Mouse (Mus musculus) macrophage (primary cell): Measurements from ENCODE around the gene Enox1. TPM values are rescaled to one million over a fixed set of nuclear protein-coding genes. Genes with fewer than 3 reads are reported as not detected.

ENCODE experiments used
- H3K27ac ChIP-seq: fragments of 350-480 bp; formaldehyde crosslinking; 2 replicates; pipeline ENCODE4 v1.9.0; 2021
- H3K36me3 ChIP-seq: fragments of 350-480 bp; formaldehyde crosslinking; 2 replicates; pipeline ENCODE4 v1.9.0; 2021; ENCODE audit errors: inconsistent target
- H3K4me3 ChIP-seq: fragments of 350-480 bp; formaldehyde crosslinking; 2 replicates; pipeline ENCODE4 v1.9.0; 2021; ENCODE audit errors: inconsistent target
- H3K79me2 ChIP-seq: fragments of 350-480 bp; formaldehyde crosslinking; 2 replicates; pipeline ENCODE4 v1.9.0; 2021; ENCODE audit errors: inconsistent target
- WGBS: methylation state at CpG from one replicate; pipeline ENCODE4 v1.1.7; 2026; ENCODE audit warnings: inconsistent platforms; ENCODE audit not compliant: missing documents; 5-methylcytosine and 5-hydroxymethylcytosine counted together
- polyA plus RNA-seq: library from polyadenylated mRNA; stranded (reverse); fragments of 250-400 nt; gene quantifications from 3 replicates; pipeline ENCODE4 v1.2.4, GENCODE M21; 2018; ENCODE audit warnings: inconsistent platforms

The Enox1 gene
- polyA plus RNA-seq, 1 experiment from 2014 or later = not detected

DNA sequence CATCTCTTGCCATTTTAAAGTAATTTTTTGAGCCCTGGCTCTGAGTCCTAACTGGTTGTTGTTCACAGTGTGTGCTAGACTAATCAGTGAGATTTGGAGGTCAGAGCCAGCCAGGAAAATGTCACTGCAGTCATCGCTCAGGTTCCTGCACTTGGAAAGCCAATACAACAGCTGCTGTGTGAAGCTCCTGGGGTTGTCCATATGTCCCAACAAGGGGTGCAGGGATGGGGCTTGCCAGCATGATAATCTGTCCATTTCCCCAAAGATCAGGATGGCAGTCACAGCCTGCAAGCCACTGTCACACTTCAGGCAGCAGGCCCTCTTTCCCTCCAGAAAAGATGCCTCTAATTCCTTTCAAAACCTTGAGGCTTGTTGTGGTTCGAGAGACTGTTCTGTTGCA lies 483.0 kb downstream of the Enox1 start:
- Histone ChIP-seq H3K79me2 (no peaks in the 10 kb centered on the region), H3K27ac (no peak overlapping the region), H3K36me3 (no peaks in the 10 kb centered on the region), H3K4me3 (no peak overlapping the region)
- 100% methylated on average over 2 of the region's 2 CpGs for WGBS

GRCm38 (mm10) chr14:77642314-77642713 lies 485.8 kb downstream of the Enox1 start:
- Histone ChIP-seq H3K27ac (no peak overlapping the region), H3K4me3 (no peak overlapping the region), H3K36me3 (no peaks in the 10 kb centered on the region), H3K79me2 (no peaks in the 10 kb centered on the region)
- whole genome bisulfite sequencing = 92% methylated on average over 6 of the region's 6 CpGs

GRCm38 (mm10) chr14:77646196-77646595 lies 489.6 kb downstream of the Enox1 start:
- Histone ChIP-seq H3K79me2 (no peaks in the 10 kb centered on the region), H3K36me3 (no peaks in the 10 kb centered on the region), H3K4me3 (no peak overlapping the region), H3K27ac (no peak overlapping the region)
- WGBS = 92% methylated on average over 2 of the region's 2 CpGs

DNA sequence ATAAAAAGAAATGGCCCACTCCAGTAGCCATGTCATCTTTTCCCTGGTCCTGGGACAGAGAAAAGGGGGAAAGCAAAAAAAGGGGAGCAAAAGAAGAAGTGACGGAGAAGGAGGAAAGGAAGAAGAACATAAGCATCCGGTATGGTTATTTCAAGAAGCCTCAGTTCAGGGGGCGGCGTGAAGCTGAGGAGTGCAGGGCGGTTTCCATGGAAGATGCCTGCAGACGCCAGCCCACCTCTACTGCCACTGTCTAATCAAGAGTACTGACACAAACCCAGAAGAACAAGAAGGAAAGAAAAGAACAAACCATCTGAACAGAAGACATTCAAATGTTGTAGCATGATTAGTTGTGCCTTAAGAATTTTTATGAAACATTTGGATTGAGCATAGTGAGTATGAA lies 490.5 kb downstream of the Enox1 start:
- no peaks in the 10 kb centered on the region for H3K79me2 ChIP-seq
- H3K36me3 ChIP-seq = no peaks in the 10 kb centered on the region
- no peak overlapping the region for H3K27ac ChIP-seq
- 95% methylated on average over 6 of the region's 6 CpGs for WGBS
- H3K4me3 ChIP-seq = no peak overlapping the region

DNA sequence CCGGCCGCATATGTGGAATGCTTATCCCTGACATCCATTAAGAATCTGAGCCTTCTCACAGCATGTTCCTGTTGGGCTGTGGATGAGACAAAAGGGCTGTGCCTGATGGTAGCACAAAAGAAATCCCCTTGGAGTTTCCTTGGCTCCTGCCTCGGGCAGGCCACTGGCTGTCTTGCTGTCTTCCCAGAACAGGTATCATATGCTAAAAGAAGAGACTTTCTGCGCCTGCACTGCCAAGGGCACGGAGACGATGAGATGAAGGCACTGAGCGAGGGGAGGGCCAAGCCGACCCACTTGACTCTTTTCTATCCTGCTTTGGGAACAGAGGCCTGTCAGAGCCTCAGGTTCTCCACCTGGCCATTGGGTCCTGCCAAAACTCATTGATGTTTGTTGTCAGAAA lies 491.7 kb downstream of the Enox1 start:
- 90% methylated on average over 8 of the region's 8 CpGs for WGBS
- H3K27ac ChIP-seq = no peak overlapping the region
- H3K36me3 ChIP-seq = no peaks in the 10 kb centered on the region
- no peak overlapping the region for H3K4me3 ChIP-seq
- H3K79me2 ChIP-seq = no peaks in the 10 kb centered on the region

- Histone ChIP-seq H3K36me3 (no peaks in the 10 kb centered on the region), H3K79me2 (no peaks in the 10 kb centered on the region), H3K27ac (no peak overlapping the region), H3K4me3 (no peak overlapping the region)
- 99% methylated on average over 4 of the region's 4 CpGs for WGBS
Measured at GRCm38 (mm10) chr14:77658739-77659138, 502.2 kb downstream of the Enox1 start.

DNA sequence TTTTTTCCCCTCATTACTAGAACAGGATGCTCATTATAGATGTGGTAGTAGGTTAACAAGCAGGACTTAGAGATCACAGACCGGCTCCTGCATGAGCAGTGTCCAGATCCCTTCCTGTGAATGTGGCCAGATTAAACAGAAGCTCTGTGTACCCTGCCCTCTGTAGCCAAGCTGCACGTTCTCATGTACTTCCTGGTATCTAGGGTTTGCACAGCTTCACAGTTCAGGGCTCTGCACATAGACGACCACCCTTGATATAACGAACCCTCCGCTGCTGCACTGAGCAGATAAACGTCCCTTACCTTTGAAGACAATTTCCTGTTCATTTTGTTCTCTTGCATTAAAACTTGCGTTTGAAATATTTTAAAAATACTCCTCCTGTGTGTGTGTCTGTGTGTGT lies 505.7 kb downstream of the Enox1 start:
- 66% methylated on average over 7 of the region's 7 CpGs for WGBS

DNA sequence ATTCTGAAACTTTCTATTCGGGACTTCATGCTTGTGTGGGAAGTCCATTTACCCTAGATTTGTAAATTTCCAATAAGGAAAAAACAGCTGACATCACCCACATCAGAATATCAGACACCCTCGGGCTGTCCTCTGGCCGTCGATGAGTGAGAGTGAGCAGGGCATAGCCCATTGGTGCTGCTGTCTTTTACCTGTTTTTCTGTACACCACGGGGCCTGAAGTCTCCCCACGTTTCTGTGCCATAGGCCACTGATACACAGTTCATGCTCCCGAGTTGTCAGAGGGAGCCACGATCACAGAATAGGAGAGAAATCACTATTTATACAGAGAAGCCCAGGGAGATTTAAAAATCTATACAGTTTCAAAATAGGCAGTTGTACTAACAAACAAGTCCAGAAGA lies 506.4 kb downstream of the Enox1 start:
- Histone ChIP-seq H3K79me2 (no peaks in the 10 kb centered on the region), H3K27ac (no peak overlapping the region), H3K36me3 (no peaks in the 10 kb centered on the region), H3K4me3 (no peak overlapping the region)
- WGBS = 92% methylated on average over 8 of the region's 8 CpGs

More for the DNA sequence above, 505.7 kb downstream of the Enox1 start:
- Histone ChIP-seq H3K4me3 (no peak overlapping the region), H3K36me3 (no peaks in the 10 kb centered on the region), H3K79me2 (no peaks in the 10 kb centered on the region), H3K27ac (no peak overlapping the region)

DNA sequence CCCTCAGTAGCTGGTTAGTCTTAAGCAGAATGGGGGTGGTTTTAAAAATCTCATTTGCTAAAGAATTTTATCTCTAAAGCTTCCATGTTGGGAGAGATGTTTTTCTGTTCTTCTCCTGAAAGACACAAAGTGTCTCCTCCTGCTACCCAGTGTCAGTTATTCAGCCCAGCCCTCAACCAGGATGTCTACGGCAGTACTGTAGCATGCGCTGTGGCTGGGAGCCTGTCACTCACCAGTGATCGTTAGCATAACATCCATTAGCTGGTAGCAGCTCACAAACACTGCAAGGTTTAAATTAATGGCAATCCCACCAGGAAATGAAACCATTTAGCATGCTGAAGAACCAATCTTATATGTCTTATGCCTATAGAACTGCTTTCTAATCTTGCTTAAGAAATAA lies 511.5 kb downstream of the Enox1 start:
- Histone ChIP-seq H3K4me3 (no peak overlapping the region), H3K27ac (no peak overlapping the region), H3K79me2 (no peaks in the 10 kb centered on the region), H3K36me3 (no peaks in the 10 kb centered on the region)
- 80% methylated on average over 3 of the region's 3 CpGs for WGBS

GRCm38 (mm10) chr14:77669494-77669893 lies 512.9 kb downstream of the Enox1 start:
- Histone ChIP-seq H3K36me3 (no peaks in the 10 kb centered on the region), H3K4me3 (no peak overlapping the region), H3K27ac (no peak overlapping the region), H3K79me2 (no peaks in the 10 kb centered on the region)
- 97% methylated on average over 7 of the region's 7 CpGs for WGBS

DNA sequence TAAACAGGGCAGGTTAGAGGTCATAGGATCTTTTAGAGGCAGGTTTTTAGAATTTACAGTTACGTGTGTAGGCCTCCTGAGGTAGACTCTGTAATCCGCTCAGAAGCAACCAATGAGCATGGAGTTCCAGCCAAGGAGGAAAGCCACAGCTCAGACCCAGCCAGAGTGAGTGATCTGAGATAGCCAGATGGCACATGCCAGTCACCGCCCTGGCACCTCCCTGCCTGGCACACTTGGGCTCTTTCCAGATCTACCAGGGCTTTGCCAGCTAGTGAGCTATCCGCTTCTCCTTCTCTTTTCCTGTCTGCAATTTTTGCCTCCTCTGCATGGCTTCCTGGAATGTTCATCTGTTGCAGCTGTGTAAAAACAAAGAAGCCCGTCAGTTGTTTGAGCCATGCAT lies 514.4 kb downstream of the Enox1 start:
- no peak overlapping the region for H3K4me3 ChIP-seq
- no peaks in the 10 kb centered on the region for H3K79me2 ChIP-seq
- H3K36me3 ChIP-seq = no peaks in the 10 kb centered on the region
- no peak overlapping the region for H3K27ac ChIP-seq
- 88% methylated on average over 5 of the region's 5 CpGs for WGBS

DNA sequence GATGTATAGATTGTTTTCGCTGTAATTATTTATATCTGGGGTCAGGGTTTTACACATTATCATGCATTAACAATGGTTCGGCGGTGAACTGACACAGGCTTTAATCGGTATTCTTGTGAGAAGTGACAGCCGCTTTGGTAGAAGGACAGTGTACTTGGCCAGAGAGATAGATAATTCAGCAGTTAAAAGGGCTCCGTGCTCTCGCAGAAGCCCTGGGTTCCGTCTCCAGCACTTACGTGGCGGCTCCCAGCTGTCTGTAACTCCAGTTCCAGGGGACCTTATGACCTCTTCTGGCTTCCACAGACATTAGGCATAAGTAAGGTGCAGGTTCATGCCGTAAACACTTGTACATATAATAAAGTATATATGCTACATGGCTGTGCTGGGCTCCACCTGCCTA lies 515.4 kb downstream of the Enox1 start:
- no peak overlapping the region for H3K27ac ChIP-seq
- H3K36me3 ChIP-seq = no peaks in the 10 kb centered on the region
- H3K79me2 ChIP-seq = no peaks in the 10 kb centered on the region
- WGBS = 89% methylated on average over 11 of the region's 11 CpGs
- no peak overlapping the region for H3K4me3 ChIP-seq

GRCm38 (mm10) chr14:77673138-77673537 lies 516.6 kb downstream of the Enox1 start:
- Histone ChIP-seq H3K79me2 (no peaks in the 10 kb centered on the region), H3K4me3 (no peak overlapping the region), H3K27ac (no peak overlapping the region), H3K36me3 (no peaks in the 10 kb centered on the region)
- WGBS = 85% methylated on average over 8 of the region's 8 CpGs

GRCm38 (mm10) chr14:77677951-77678350 lies 521.4 kb downstream of the Enox1 start:
- H3K27ac ChIP-seq = no peak overlapping the region
- no peaks in the 10 kb centered on the region for H3K36me3 ChIP-seq
- 88% methylated on average over 7 of the region's 7 CpGs for WGBS
- H3K79me2 ChIP-seq = no peaks in the 10 kb centered on the region
- no peak overlapping the region for H3K4me3 ChIP-seq

GRCm38 (mm10) chr14:77679877-77680276 lies 523.3 kb downstream of the Enox1 start:
- WGBS = 82% methylated on average over 9 of the region's 9 CpGs
- H3K36me3 ChIP-seq = no peaks in the 10 kb centered on the region

DNA sequence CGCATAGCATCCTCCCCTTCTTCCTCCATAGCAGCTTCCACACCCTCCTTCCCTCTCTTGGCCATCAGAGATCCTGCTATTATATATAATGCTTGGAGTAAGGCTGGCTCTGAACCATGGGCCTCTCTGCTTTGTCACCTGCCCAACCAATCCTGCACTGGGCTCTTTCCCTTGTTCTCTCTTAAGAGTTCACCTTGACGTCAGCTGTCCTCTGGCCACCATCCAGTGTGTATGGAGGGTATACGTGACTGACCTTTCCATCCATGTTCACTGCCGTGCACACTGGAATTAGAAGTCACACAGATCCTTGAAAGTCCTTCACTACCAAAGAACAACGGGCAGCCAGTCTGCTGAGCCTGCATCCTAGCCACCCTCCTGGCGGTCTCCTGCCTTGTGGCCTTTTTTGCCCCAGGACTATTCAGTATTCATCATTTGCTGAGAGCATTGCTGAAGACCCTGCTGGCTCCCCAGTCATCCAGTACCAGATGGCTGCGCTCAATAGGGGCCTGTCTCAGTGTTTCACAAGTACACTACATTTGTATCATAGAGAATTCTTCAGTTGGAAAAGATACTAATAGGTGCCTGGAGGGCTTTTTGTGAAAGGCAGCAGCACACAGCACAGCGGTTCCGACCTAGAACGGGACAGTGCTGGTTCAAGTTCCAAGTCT lies 526.5 kb downstream of the Enox1 start:
- H3K36me3 ChIP-seq = no peaks in the 10 kb centered on the region
- no peak overlapping the region for H3K4me3 ChIP-seq
- H3K27ac ChIP-seq = no peak overlapping the region
- no peaks in the 10 kb centered on the region for H3K79me2 ChIP-seq
- WGBS = 94% methylated on average over 10 of the region's 10 CpGs

More at GRCm38 (mm10) chr14:77679877-77680276, 523.3 kb downstream of the Enox1 start:
- Histone ChIP-seq H3K27ac (no peak overlapping the region), H3K79me2 (no peaks in the 10 kb centered on the region), H3K4me3 (no peak overlapping the region)
